Mouse (Mus musculus) urinary bladder, postnatal 10 days (tissue): ENCODE results near the gene Gpn3.

Source experiments
- DNase-seq: peaks from one replicate; pipeline ENCODE4 v3.0.0; 2022; ENCODE audit warnings: low spot score

The Gpn3 gene

GRCm38 (mm10) chr5:122371591-122372191 lies at the start of gene Gpn3:
Gpn3 (plus strand) TSS chr5:122371876.
- DNase-seq: no peak

GRCm38 (mm10) chr5:122323523-122323922 lies 48.2 kb upstream of the Gpn3 start:
- no peak for DNase-seq

GRCm38 (mm10) chr5:122324608-122325431 lies 46.9 kb upstream of the Gpn3 start:
- DNase-seq: no peak

GRCm38 (mm10) chr5:122325477-122325876 lies 46.2 kb upstream of the Gpn3 start:
- DNase-seq: no peak

- no peak for DNase-seq
Measured at GRCm38 (mm10) chr5:122327283-122327682, 44.4 kb upstream of the Gpn3 start.

GRCm38 (mm10) chr5:122330269-122330668 lies 41.4 kb upstream of the Gpn3 start:
- DNase-seq: no peak

- no peak for DNase-seq
Measured at GRCm38 (mm10) chr5:122334682-122335081, 37.0 kb upstream of the Gpn3 start.

GRCm38 (mm10) chr5:122336554-122337294 lies 35.0 kb upstream of the Gpn3 start:
- no peak for DNase-seq

GRCm38 (mm10) chr5:122342874-122343273 lies 28.8 kb upstream of the Gpn3 start:
- no peak for DNase-seq

- DNase-seq: no peak
Measured at GRCm38 (mm10) chr5:122343768-122344167, 27.9 kb upstream of the Gpn3 start.

- no peak for DNase-seq
Measured at GRCm38 (mm10) chr5:122344260-122344659, 27.4 kb upstream of the Gpn3 start.

- DNase-seq: no peak
Measured at GRCm38 (mm10) chr5:122345777-122346176, 25.9 kb upstream of the Gpn3 start.

- peak; percentile 97 for DNase-seq
Measured at GRCm38 (mm10) chr5:122353807-122354491, 17.7 kb upstream of the Gpn3 start, which contains the start of the genes Rad9b and Vps29. Rad9b (minus strand) TSS chr5:122354233. Vps29 (plus strand) TSS chr5:122354369.

- DNase-seq: no peak
Measured at GRCm38 (mm10) chr5:122354492-122355067, 17.1 kb upstream of the Gpn3 start.

- DNase-seq: peak; percentile 99
Measured at GRCm38 (mm10) chr5:122372192-122372769, 605 bp downstream of the Gpn3 start, which contains the start of gene Fam216a. Fam216a (minus strand) TSS chr5:122372364.

- no peak for DNase-seq
Measured at GRCm38 (mm10) chr5:122372878-122373277, 1.2 kb downstream of the Gpn3 start.

- no peak for DNase-seq
Measured at GRCm38 (mm10) chr5:122377101-122377833, 5.6 kb downstream of the Gpn3 start.

GRCm38 (mm10) chr5:122378171-122378570 lies 6.5 kb downstream of the Gpn3 start:
- no peak for DNase-seq

GRCm38 (mm10) chr5:122379374-122380155 lies 7.9 kb downstream of the Gpn3 start:
- no peak for DNase-seq

- no peak for DNase-seq
Measured at GRCm38 (mm10) chr5:122390006-122390405, 18.3 kb downstream of the Gpn3 start.
